Mouse (Mus musculus) myocyte (in vitro differentiated cells): ENCODE measurements around the gene Gp1bb. TPM values are rescaled to one million over a fixed set of nuclear protein-coding genes. Genes with fewer than 3 reads are reported as not detected.
A peak's percentile ranks its signal among the peaks of the same experiment; 100 is the strongest.

Experiments used
- H3K27me3 ChIP-seq: one replicate; pipeline ENCODE4 v1.6.1; 2011; ENCODE audit not compliant: control insufficient read depth, insufficient read depth, insufficient read length
- H3K36me3 ChIP-seq: one replicate; pipeline ENCODE4 v1.6.1; 2011; ENCODE audit not compliant: control insufficient read depth, insufficient read depth
- H3K4me2 ChIP-seq: one replicate; pipeline ENCODE4 v1.6.1; 2011; ENCODE audit warnings: low read depth, control low read depth
- H3K4me3 ChIP-seq: one replicate; pipeline ENCODE4 v1.5.1; 2011; ENCODE audit warnings: mild to moderate bottlenecking, control low read depth, moderate library complexity
- H3K79me2 ChIP-seq: one replicate; pipeline ENCODE4 v1.6.1; 2011; ENCODE audit not compliant: control insufficient read depth, insufficient read depth
- H3ac ChIP-seq: one replicate; pipeline ENCODE4 v1.6.1; 2011; ENCODE audit not compliant: control insufficient read depth, insufficient read length
- CEBPB ChIP-seq: IDR thresholded peaks from 2 replicates; pipeline ENCODE4 v1.6.1; 2011; ENCODE audit warnings: mild to moderate bottlenecking, moderate library complexity; ENCODE audit not compliant: poor library complexity, insufficient read depth, severe bottlenecking
- E2F4 ChIP-seq: IDR thresholded peaks from one replicate; pipeline ENCODE4 v1.6.1; 2011; ENCODE audit warnings: mild to moderate bottlenecking, control low read depth, moderate library complexity; ENCODE audit not compliant: insufficient read depth
- MAX ChIP-seq: IDR thresholded peaks from one replicate; pipeline ENCODE4 v1.6.1; 2011; ENCODE audit warnings: low read depth, mild to moderate bottlenecking, control low read depth
- MYOD1 ChIP-seq, 3 experiments: IDR thresholded peaks; one replicate each; pipeline ENCODE4 v1.6.1; 2011; ENCODE audit warnings: control low read depth in 2 of 3, low read depth in 2 of 3, mild to moderate bottlenecking in 2 of 3, moderate library complexity in 1 of 3; ENCODE audit not compliant: insufficient read length in 2 of 3, control insufficient read depth in 1 of 3
- MYOG ChIP-seq, 3 experiments: IDR thresholded peaks; one replicate each; pipeline ENCODE4 v1.6.1; 2011; ENCODE audit warnings: control low read depth in 2 of 3, low read depth in 2 of 3, mild to moderate bottlenecking in 2 of 3; ENCODE audit not compliant: insufficient read length in 2 of 3, control insufficient read depth in 1 of 3, insufficient read depth in 1 of 3
- POLR2A ChIP-seq: IDR thresholded peaks from one replicate; pipeline ENCODE4 v1.6.1; 2011; ENCODE audit warnings: low read depth, mild to moderate bottlenecking, control low read depth, moderate library complexity; ENCODE audit not compliant: insufficient read length
- POLR2AphosphoS2 ChIP-seq: IDR thresholded peaks from one replicate; pipeline ENCODE4 v1.6.1; 2011; ENCODE audit warnings: low read depth, control low read depth; ENCODE audit not compliant: insufficient read length
- REST ChIP-seq: IDR thresholded peaks from one replicate; pipeline ENCODE4 v1.6.1; 2011; ENCODE audit warnings: mild to moderate bottlenecking, control low read depth, moderate library complexity; ENCODE audit not compliant: insufficient read depth, insufficient read length
- SRF ChIP-seq: IDR thresholded peaks from one replicate; pipeline ENCODE4 v1.6.1; 2011; ENCODE audit warnings: low read depth; ENCODE audit not compliant: control insufficient read depth, insufficient read length
- TCF12 ChIP-seq: IDR thresholded peaks from one replicate; pipeline ENCODE4 v1.6.1; 2011; ENCODE audit warnings: mild to moderate bottlenecking, control low read depth; ENCODE audit not compliant: poor library complexity, insufficient read depth, severe bottlenecking
- TCF3 ChIP-seq: IDR thresholded peaks from one replicate; pipeline ENCODE4 v1.6.1; 2011; ENCODE audit warnings: low read depth, control low read depth; ENCODE audit not compliant: insufficient read length
- USF1 ChIP-seq: IDR thresholded peaks from one replicate; pipeline ENCODE4 v1.6.1; 2011; ENCODE audit warnings: low read depth, mild to moderate bottlenecking, control low read depth, moderate library complexity
- polyA plus RNA-seq: library from polyadenylated mRNA; unstranded; fragments of >200 nt; fragmentation: generic; extraction: Trizol; gene quantifications from one replicate; pipeline ENCODE4 v1.2.1, GENCODE M21; 2012; ENCODE audit warnings: missing spikeins

Gene Gp1bb
- polyA plus RNA-seq, 1 experiment, result 9.4 TPM

DNA sequence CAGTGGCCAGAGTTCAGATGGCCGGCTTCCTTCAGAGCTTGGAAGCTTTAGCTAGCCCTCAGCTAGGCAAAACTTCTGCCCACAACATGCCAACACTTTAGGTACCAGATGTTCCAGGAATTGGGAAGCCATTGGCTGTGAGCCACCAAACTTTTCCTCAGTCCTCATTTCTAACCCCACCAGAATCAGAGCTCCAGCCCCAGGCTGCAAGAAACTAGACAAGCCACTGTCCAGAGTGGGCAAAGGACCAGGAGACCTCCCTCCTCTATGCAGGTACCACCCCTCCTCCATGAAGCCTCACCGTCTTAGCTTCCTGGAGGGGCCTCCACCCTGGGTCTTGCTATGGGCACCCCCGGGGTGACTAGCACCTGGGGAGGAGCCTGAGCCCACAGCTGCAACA lies 5.0 kb upstream of the Gp1bb start:
- no peak for TF ChIP-seq POLR2AphosphoS2
- TF ChIP-seq REST, result no peak
- no peak for TF ChIP-seq USF1
- TF ChIP-seq E2F4, result no peak
- TF ChIP-seq TCF3, result no peak
- TF ChIP-seq MAX, result no peak
- no peak for TF ChIP-seq POLR2A
- no peak for TF ChIP-seq CEBPB
- TF ChIP-seq MYOD1 (IDR thresholded peaks at IDR 0.05; ENCODE audit: control insufficient read depth in 1 of 3, insufficient read length in 2 of 3, low read depth in 2 of 3), result no peak
- no peak for TF ChIP-seq MYOG (IDR thresholded peaks at IDR 0.05; ENCODE audit: control insufficient read depth in 1 of 3, insufficient read depth in 1 of 3, insufficient read length in 2 of 3, low read depth in 2 of 3)
- no peak for TF ChIP-seq TCF12
- TF ChIP-seq SRF, result no peak
- Histone ChIP-seq H3ac (no peak overlapping the region), H3K4me3 (peak overlapping the region; percentile 61), H3K36me3 (peaks cover 13% of the 10 kb centered on the region), H3K79me2 (peaks cover 21% of the 10 kb centered on the region), H3K4me2 (peak overlapping the region; percentile 90), H3K27me3 (no peaks in the 10 kb centered on the region)

- peak within 1 kb of the TSS; percentile 90 for H3K4me2 ChIP-seq
- H3K79me2 ChIP-seq, result peaks cover 21% of the 10 kb centered on the region
- H3K27me3 ChIP-seq, result no peaks in the 10 kb centered on the region
- H3K36me3 ChIP-seq, result peaks cover 13% of the 10 kb centered on the region
- no peak within 1 kb of the TSS for H3K4me3 ChIP-seq
- TF ChIP-seq USF1 (no peak), MYOG (IDR thresholded peaks at IDR 0.05; ENCODE audit: control insufficient read depth in 1 of 3, insufficient read depth in 1 of 3, insufficient read length in 2 of 3, low read depth in 2 of 3) (no peak), MAX (no peak), REST (no peak), TCF3 (no peak), CEBPB (no peak), MYOD1 (IDR thresholded peaks at IDR 0.05; ENCODE audit: control insufficient read depth in 1 of 3, insufficient read length in 2 of 3, low read depth in 2 of 3) (no peak), POLR2A (no peak), SRF (no peak), TCF12 (no peak), POLR2AphosphoS2 (no peak), E2F4 (no peak)
- H3ac ChIP-seq, result no peak within 1 kb of the TSS
Observed at GRCm38 (mm10) chr16:18626376-18626878, 4.2 kb upstream of the Gp1bb start, which contains the start of gene Gm49601. Gene Gm49601 (minus strand): TSS chr16:18626427.

DNA sequence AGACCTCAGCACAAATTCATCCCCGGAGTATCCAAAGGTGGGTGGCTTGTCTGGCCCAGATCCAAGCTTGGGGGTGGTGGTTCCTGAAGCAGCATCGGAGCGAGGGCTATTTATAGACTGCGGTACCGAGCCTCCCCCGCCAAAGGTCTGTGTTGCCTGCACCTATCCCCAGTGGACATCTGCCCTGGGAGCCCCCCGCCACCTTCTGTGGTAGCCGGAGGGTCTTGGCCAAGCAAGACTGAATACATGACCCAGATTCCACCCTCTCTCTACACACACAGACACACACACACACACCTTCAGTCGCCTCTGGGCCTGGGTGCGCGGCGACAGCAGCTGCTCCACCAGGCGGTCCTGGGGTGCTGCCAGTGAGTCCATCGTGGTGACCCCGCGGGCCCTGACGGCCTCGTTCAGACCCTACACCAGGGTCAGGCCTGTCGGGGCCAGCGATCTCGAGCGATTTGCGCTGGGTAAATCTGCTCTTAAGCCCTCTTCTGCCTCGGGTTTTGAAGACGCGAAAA lies 3.6 kb upstream of the Gp1bb start:
- Histone ChIP-seq H3K36me3 (peaks cover 13% of the 10 kb centered on the region), H3K4me2 (peak overlapping the region; percentile 34), H3ac (no peak overlapping the region), H3K27me3 (no peaks in the 10 kb centered on the region), H3K4me3 (no peak overlapping the region), H3K79me2 (peaks cover 21% of the 10 kb centered on the region)
- TF ChIP-seq SRF, result no peak
- peak in 1 of 3 experiments; percentile 15 for TF ChIP-seq MYOD1 (IDR thresholded peaks at IDR 0.05; ENCODE audit: control insufficient read depth in 1 of 3, insufficient read length in 2 of 3, low read depth in 2 of 3)
- no peak for TF ChIP-seq USF1
- no peak for TF ChIP-seq TCF12

DNA sequence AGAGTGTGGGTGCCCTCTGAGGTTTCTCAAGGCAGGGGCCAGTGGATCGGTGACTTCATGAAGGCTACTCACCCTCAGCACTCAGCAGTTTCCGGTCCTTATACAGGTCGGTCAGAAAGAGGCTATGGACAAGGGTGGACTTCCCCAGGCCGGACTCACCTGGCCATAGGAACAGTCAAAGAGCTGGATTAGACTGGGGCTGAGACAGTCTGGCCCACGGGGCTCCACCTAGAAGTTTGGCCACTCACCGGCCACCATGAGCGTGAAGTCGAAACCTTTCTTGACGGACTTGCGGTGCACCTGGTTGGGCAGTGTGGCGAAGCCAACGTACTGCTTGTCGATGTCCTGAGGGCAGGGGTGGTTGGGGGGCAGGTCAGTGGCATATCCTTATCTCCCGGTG lies 2.9 kb upstream of the Gp1bb start:
- Histone ChIP-seq H3K79me2 (peaks cover 21% of the 10 kb centered on the region), H3K36me3 (peaks cover 13% of the 10 kb centered on the region), H3K27me3 (no peaks in the 10 kb centered on the region), H3K4me3 (no peak overlapping the region), H3K4me2 (no peak overlapping the region), H3ac (no peak overlapping the region)
- TF ChIP-seq SRF (no peak), E2F4 (no peak), USF1 (no peak), POLR2A (no peak), MAX (no peak), MYOG (IDR thresholded peaks at IDR 0.05; ENCODE audit: control insufficient read depth in 1 of 3, insufficient read depth in 1 of 3, insufficient read length in 2 of 3, low read depth in 2 of 3) (no peak), REST (no peak)

DNA sequence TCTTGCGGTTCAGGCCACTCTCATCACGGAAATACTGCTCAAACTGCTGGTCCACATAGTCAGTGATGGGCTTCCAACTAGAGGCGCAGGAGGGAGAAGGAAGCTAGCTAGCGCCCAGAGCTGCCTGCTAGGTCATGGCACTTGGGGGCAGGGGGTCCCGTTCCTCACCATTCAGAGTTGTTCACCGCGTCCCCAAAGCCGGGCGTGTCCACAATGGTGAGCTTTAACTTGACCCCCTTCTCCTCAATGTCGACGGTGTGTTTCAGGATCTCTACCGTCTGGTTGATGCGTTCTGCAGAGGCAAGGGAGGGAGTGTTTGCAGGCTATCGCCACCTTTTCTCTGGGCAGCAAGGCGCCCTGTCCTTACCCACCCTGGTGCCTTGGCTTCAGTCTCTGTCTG lies 2.4 kb upstream of the Gp1bb start:
- TF ChIP-seq TCF3 (no peak), E2F4 (no peak), TCF12 (no peak), SRF (no peak), MYOG (IDR thresholded peaks at IDR 0.05; ENCODE audit: control insufficient read depth in 1 of 3, insufficient read depth in 1 of 3, insufficient read length in 2 of 3, low read depth in 2 of 3) (no peak), POLR2AphosphoS2 (no peak), POLR2A (no peak), REST (no peak), MYOD1 (IDR thresholded peaks at IDR 0.05; ENCODE audit: control insufficient read depth in 1 of 3, insufficient read length in 2 of 3, low read depth in 2 of 3) (no peak), MAX (no peak), CEBPB (no peak), USF1 (no peak)

More for the DNA sequence above, 2.4 kb upstream of the Gp1bb start:
- Histone ChIP-seq H3K27me3 (no peaks in the 10 kb centered on the region), H3K79me2 (peaks cover 21% of the 10 kb centered on the region), H3ac (no peak overlapping the region), H3K36me3 (peaks cover 13% of the 10 kb centered on the region), H3K4me2 (no peak overlapping the region), H3K4me3 (no peak overlapping the region)
